Mouse (Mus musculus) adrenal gland, postnatal 10 days (tissue): ENCODE measurements around the gene Mrpl41. TPM values are rescaled to one million over a fixed set of nuclear protein-coding genes. Genes with fewer than 3 reads are reported as not detected.

ENCODE experiments used
- DNase-seq: peaks from one replicate; pipeline ENCODE4 v3.0.0; 2021; ENCODE audit warnings: mixed read lengths
- microRNA-seq: library from miRNA; unstranded; fragments of <30 nt; microRNA quantifications from one replicate; pipeline ENCODE4 v1.2.0, GENCODE M21; 2021
- total RNA-seq, 2 experiments: library from RNA; stranded (reverse); gene quantifications; 2 replicates each; pipeline ENCODE4 v1.2.3; 2021

The Mrpl41 gene
- total RNA-seq, 2 experiments from 2014 or later, result 95.2 to 101 TPM

- peak; percentile 95 for DNase-seq
These were observed 39.7 kb downstream of the Mrpl41 start, which contains the start of gene Arrdc1 for GRCm38 (mm10) chr2:24935057-24935796. Gene Arrdc1, minus strand, starts transcription at chr2:24935252.

- DNase-seq, result no peak
These were observed 40.4 kb downstream of the Mrpl41 start for GRCm38 (mm10) chr2:24934441-24934963.

- no peak for DNase-seq
These were observed 45.3 kb downstream of the Mrpl41 start for GRCm38 (mm10) chr2:24929593-24929992.

GRCm38 (mm10) chr2:24929119-24929518, 45.8 kb downstream of the Mrpl41 start:
- no peak for DNase-seq

- peak; percentile 44 for DNase-seq
These were observed 47.0 kb downstream of the Mrpl41 start for GRCm38 (mm10) chr2:24927810-24928479.

GRCm38 (mm10) chr2:24926965-24927358, 47.9 kb downstream of the Mrpl41 start:
- no peak for DNase-seq

- no peak for DNase-seq
These were observed 48.4 kb downstream of the Mrpl41 start for GRCm38 (mm10) chr2:24926345-24926964.

- no peak for DNase-seq
These were observed 49.6 kb downstream of the Mrpl41 start for GRCm38 (mm10) chr2:24925284-24925683.

Small RNA genes lying within 50 kb of the gene (microRNA-seq; reads per million reads assigned to microRNA genes)
- gene Gm22875, result not detected

Other genes starting within 250 kb of the Mrpl41 start
- gene Cacna1b, start 211.9 kb downstream of the Mrpl41 start, total RNA-seq, result 1 to 10 TPM; 2.1 to 5.8 TPM
- 10 to 100 TPM; 54.1 to 75.4 TPM for gene Ehmt1, start 55.5 kb downstream of the Mrpl41 start, total RNA-seq
- gene Arrdc1, start 39.8 kb downstream of the Mrpl41 start, total RNA-seq, result 10 to 100 TPM; 14.2 to 25.4 TPM
- 10 to 100 TPM; 24.6 to 28.0 TPM for gene Zmynd19, start 25.3 kb downstream of the Mrpl41 start, total RNA-seq
- gene Dph7, start 12.7 kb downstream of the Mrpl41 start, total RNA-seq, result 10 to 100 TPM in 1 of 2 experiments, 1 to 10 TPM in 1; 10.0 to 16.0 TPM
- gene Pnpla7, start 935 bp upstream of the Mrpl41 start, total RNA-seq, result 10 to 100 TPM; 37.4 to 43.1 TPM
- gene Nsmf, start 79.3 kb upstream of the Mrpl41 start, total RNA-seq, result 10 to 100 TPM; 53.4 to 68.3 TPM
- 1 to 10 TPM; 7.0 to 9.7 TPM for gene Entpd8, start 105.2 kb upstream of the Mrpl41 start, total RNA-seq
- gene Noxa1, start 120.1 kb upstream of the Mrpl41 start, total RNA-seq, result not detected
- gene Nrarp, start 205.7 kb upstream of the Mrpl41 start, total RNA-seq, result 10 to 100 TPM; 15.1 to 15.5 TPM
- 10 to 100 TPM; 13.9 to 19.5 TPM for gene Tor4a, start 221.8 kb upstream of the Mrpl41 start, total RNA-seq
- gene Nelfb, start 236.4 kb upstream of the Mrpl41 start, total RNA-seq, result 10 to 100 TPM; 46.3 to 48.8 TPM
- gene Stpg3, start 239.5 kb upstream of the Mrpl41 start, total RNA-seq, result not detected
- not detected for gene Fam166a, start 243.6 kb upstream of the Mrpl41 start, total RNA-seq
- gene Tubb4b, start 249.6 kb upstream of the Mrpl41 start, total RNA-seq, result 100 to 1,000 TPM; 264 to 293 TPM